Mouse (Mus musculus) testis, adult 2 months (tissue): Measurements from ENCODE around the gene Sorl1. TPM values are rescaled to one million over a fixed set of nuclear protein-coding genes. Genes with fewer than 3 reads are reported as not detected.

Experiments used
- H3K27ac ChIP-seq: fragments of 200-500 bp; 2 replicates; pipeline ENCODE4 v1.5.1; 2012; ENCODE audit warnings: low read depth, low read length; ENCODE audit not compliant: control insufficient read depth, insufficient read depth
- H3K27me3 ChIP-seq: fragments of 200-500 bp; 2 replicates; pipeline ENCODE4 v1.6.1; 2012; ENCODE audit warnings: mild to moderate bottlenecking, low read length, moderate library complexity; ENCODE audit not compliant: control insufficient read depth, insufficient read depth
- H3K36me3 ChIP-seq: fragments of 200-500 bp; 2 replicates; pipeline ENCODE4 v1.6.1; 2012; ENCODE audit warnings: mild to moderate bottlenecking, low read length; ENCODE audit not compliant: control insufficient read depth, insufficient read depth
- H3K4me1 ChIP-seq: fragments of 200-500 bp; 2 replicates; pipeline ENCODE4 v1.6.1; 2012; ENCODE audit warnings: low read length; ENCODE audit not compliant: control insufficient read depth, insufficient read depth
- H3K4me3 ChIP-seq: fragments of 200-500 bp; 2 replicates; pipeline ENCODE4 v1.5.1; 2012; ENCODE audit warnings: low read depth, mild to moderate bottlenecking, low read length, moderate library complexity, mixed read lengths; ENCODE audit not compliant: control insufficient read depth
- CTCF ChIP-seq: fragments of 200-500 bp; IDR thresholded peaks from 2 replicates; pipeline ENCODE4 v1.5.1; 2012; ENCODE audit warnings: low read depth, mild to moderate bottlenecking, inconsistent platforms, low read length, moderate library complexity; ENCODE audit not compliant: control insufficient read depth, insufficient read depth, insufficient replicate concordance
- POLR2A ChIP-seq: fragments of 200-500 bp; IDR thresholded peaks from 2 replicates; pipeline ENCODE4 v1.6.1; 2012; ENCODE audit warnings: low read depth, mild to moderate bottlenecking, inconsistent platforms, low read length, moderate library complexity; ENCODE audit not compliant: control insufficient read depth
- polyA plus RNA-seq: library from polyadenylated mRNA; depleted of rRNA; stranded (reverse); fragments of >200 nt; gene quantifications from 2 replicates; pipeline ENCODE4 v1.2.3, GENCODE M21; 2012

Gene Sorl1
- polyA plus RNA-seq, 1 experiment = 3.7 TPM

DNA sequence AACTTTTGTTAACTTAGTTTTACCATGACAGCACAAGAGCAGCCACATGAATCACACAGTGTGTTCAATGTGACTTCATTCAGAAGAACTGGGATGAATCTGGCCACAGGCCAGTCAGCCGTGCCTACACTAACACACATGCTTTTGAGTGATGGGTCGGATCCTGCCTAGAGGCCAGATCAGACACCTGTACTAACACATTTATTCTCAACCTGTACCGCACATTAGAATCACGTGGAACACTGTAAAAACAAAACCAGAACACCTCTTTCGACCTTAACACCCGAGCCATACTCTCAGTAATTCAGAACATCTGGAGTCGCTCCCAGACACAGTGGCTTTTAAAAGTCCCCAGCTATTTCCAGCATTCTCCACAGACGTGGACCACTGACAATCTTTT, 119.0 kb downstream of the Sorl1 start:
- Histone ChIP-seq H3K4me1 (no peaks in the 10 kb centered on the region), H3K36me3 (no peaks in the 10 kb centered on the region), H3K27ac (no peak overlapping the region), H3K4me3 (no peak overlapping the region), H3K27me3 (no peaks in the 10 kb centered on the region)
- no peak for TF ChIP-seq POLR2A

DNA sequence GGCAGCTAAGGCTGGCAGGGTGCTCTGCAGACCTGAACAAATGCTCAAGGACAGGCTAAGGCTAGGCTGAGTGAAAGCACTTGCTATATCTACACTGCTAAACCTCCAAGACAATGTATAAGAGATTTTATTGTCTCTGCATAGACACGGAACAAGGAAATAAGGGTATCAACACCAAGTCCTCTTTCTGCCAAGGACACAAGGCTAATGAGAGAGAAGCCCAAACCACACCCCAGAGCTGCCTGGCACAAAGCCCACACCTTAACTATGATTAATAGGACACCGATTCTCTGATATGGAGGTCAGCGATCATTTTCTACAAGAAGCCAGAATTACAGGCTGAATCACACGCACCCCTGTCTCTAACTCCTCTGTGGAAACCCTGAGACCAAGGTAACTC, 120.0 kb downstream of the Sorl1 start:
- Histone ChIP-seq H3K36me3 (no peaks in the 10 kb centered on the region), H3K4me3 (no peak overlapping the region), H3K27me3 (no peaks in the 10 kb centered on the region), H3K27ac (no peak overlapping the region), H3K4me1 (no peaks in the 10 kb centered on the region)
- no peak for TF ChIP-seq POLR2A

GRCm38 (mm10) chr9:41999498-42000473, 124.3 kb downstream of the Sorl1 start:
- Histone ChIP-seq H3K4me3 (no peak overlapping the region), H3K27ac (no peak overlapping the region), H3K4me1 (no peaks in the 10 kb centered on the region), H3K27me3 (no peaks in the 10 kb centered on the region), H3K36me3 (no peaks in the 10 kb centered on the region)
- TF ChIP-seq POLR2A (no peak), CTCF (peak; percentile 57; the same call in 1 of the 2 replicates)

DNA sequence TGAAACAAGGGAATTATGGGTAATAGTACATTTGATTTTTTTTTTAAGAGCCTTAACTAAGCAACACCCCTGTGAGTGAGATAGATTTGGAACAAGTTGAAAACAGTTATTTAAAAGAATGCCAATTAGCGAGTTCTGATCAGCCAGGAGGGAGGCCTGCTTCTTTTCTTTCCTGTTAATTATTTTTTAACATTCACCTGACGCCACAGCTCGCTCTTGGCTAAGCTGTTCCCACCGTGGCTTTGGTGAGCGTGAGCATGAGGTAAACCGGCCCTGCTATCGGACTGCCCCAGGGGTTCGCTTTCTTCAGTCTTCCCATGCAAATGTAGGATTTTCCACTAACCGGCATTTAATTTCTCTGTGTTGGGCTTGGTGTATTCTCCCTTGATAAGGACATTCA, 128.8 kb downstream of the Sorl1 start:
- H3K27ac ChIP-seq = no peak overlapping the region
- H3K36me3 ChIP-seq = no peaks in the 10 kb centered on the region
- H3K4me3 ChIP-seq = no peak overlapping the region
- no peaks in the 10 kb centered on the region for H3K27me3 ChIP-seq
- H3K4me1 ChIP-seq = no peaks in the 10 kb centered on the region
- TF ChIP-seq POLR2A = no peak
- no peak for TF ChIP-seq CTCF

- no peak overlapping the region for H3K27ac ChIP-seq
- H3K4me1 ChIP-seq = no peaks in the 10 kb centered on the region
- TF ChIP-seq CTCF = no peak
- TF ChIP-seq POLR2A = no peak
- no peak overlapping the region for H3K4me3 ChIP-seq
- no peaks in the 10 kb centered on the region for H3K27me3 ChIP-seq
- no peaks in the 10 kb centered on the region for H3K36me3 ChIP-seq
These were observed 130.3 kb downstream of the Sorl1 start for GRCm38 (mm10) chr9:41993821-41994220.

DNA sequence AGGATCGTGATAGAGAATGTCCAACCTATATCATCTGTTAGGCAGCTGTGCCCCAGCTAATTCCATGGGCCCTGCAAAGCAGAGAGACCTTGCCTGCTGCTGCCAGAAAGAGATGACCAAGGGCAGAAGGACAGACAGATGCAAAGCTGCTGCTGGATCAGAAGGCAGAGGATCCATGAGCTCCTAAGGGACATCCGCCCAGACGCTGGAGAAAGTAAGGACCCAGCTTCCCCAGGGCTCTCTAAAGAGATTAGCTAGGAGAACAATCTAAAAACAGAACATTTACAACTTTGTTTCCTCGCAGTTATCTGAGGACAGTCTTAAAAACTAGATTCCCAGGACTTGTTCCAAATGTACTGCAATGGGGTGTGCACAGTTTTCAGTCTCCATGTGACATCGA, 131.3 kb downstream of the Sorl1 start:
- Histone ChIP-seq H3K4me3 (no peak overlapping the region), H3K4me1 (no peaks in the 10 kb centered on the region), H3K36me3 (no peaks in the 10 kb centered on the region), H3K27me3 (no peaks in the 10 kb centered on the region), H3K27ac (no peak overlapping the region)
- TF ChIP-seq POLR2A (no peak), CTCF (no peak)

GRCm38 (mm10) chr9:41985636-41986035, 138.5 kb downstream of the Sorl1 start:
- Histone ChIP-seq H3K27ac (no peak overlapping the region), H3K4me1 (no peaks in the 10 kb centered on the region), H3K27me3 (no peaks in the 10 kb centered on the region), H3K36me3 (no peaks in the 10 kb centered on the region), H3K4me3 (no peak overlapping the region)
- TF ChIP-seq CTCF (no peak), POLR2A (no peak)
